Mouse (Mus musculus): ENCODE results near the gene Notch1. TPM values are rescaled to one million over a fixed set of nuclear protein-coding genes. Genes with fewer than 3 reads are reported as not detected.

Notch1 gene
- polyA plus RNA-seq, 1 experiment from 2014 or later = 26.7 TPM

- no peak overlapping the region for H3K27ac ChIP-seq
- 82% methylated on average over 3 of the region's 3 CpGs for WGBS
- no peak overlapping the region for H3K4me3 ChIP-seq
- no peak for DNase-seq (ENCODE audit: extremely low spot score, low spot score)
- peaks cover 27% of the 10 kb centered on the region for H3K4me1 ChIP-seq
- peaks cover 100% of the 10 kb centered on the region for H3K36me3 ChIP-seq (replicated peaks)
- no peaks in the 10 kb centered on the region for H3K27me3 ChIP-seq (ENCODE audit: poor library complexity, severe bottlenecking)
- H3K9me3 ChIP-seq = no peaks in the 10 kb centered on the region
These were observed 53.5 kb downstream of the Notch1 start for GRCm38 (mm10) chr2:26462980-26463379.

- peaks cover 29% of the 10 kb centered on the region for H3K4me1 ChIP-seq
- no peak overlapping the region for H3K4me3 ChIP-seq
- H3K9me3 ChIP-seq = no peaks in the 10 kb centered on the region
- H3K27me3 ChIP-seq (ENCODE audit: poor library complexity, severe bottlenecking) = no peaks in the 10 kb centered on the region
- WGBS = 95% methylated on average over 5 of the region's 5 CpGs
- H3K27ac ChIP-seq = no peak overlapping the region
- DNase-seq (ENCODE audit: extremely low spot score, low spot score) = no peak
- H3K36me3 ChIP-seq (replicated peaks) = peaks cover 95% of the 10 kb centered on the region
These were observed 54.8 kb downstream of the Notch1 start for GRCm38 (mm10) chr2:26461667-26462066.

DNA sequence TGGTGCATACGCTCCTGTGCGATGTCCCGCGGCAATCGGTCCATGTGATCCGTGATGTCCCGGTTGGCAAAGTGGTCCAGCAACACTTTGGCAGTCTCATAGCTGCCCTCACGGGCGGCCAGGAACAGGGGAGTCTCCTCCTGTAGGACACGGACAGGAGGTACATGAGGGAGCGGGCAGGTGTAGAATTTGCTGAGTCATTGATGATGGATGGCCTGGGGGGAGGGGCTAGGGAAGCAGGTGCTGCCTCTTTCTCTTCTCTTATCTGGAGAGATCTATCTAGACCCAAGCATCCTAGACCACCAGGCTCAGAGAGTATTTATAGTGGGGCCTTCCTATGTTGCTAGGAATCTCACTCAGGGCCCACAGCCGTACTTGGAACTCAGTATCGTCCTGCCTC is 55.6 kb downstream of the Notch1 start:
- 88% methylated on average over 13 of the region's 13 CpGs for WGBS
- Histone ChIP-seq H3K4me3 (no peak overlapping the region), H3K27me3 (ENCODE audit: poor library complexity, severe bottlenecking) (no peaks in the 10 kb centered on the region), H3K36me3 (replicated peaks) (peaks cover 86% of the 10 kb centered on the region), H3K27ac (peak overlapping the region; percentile 40; the same call in 1 of the 2 replicates), H3K4me1 (peaks cover 29% of the 10 kb centered on the region), H3K9me3 (no peaks in the 10 kb centered on the region)
- DNase-seq (ENCODE audit: extremely low spot score, low spot score) = no peak

DNA sequence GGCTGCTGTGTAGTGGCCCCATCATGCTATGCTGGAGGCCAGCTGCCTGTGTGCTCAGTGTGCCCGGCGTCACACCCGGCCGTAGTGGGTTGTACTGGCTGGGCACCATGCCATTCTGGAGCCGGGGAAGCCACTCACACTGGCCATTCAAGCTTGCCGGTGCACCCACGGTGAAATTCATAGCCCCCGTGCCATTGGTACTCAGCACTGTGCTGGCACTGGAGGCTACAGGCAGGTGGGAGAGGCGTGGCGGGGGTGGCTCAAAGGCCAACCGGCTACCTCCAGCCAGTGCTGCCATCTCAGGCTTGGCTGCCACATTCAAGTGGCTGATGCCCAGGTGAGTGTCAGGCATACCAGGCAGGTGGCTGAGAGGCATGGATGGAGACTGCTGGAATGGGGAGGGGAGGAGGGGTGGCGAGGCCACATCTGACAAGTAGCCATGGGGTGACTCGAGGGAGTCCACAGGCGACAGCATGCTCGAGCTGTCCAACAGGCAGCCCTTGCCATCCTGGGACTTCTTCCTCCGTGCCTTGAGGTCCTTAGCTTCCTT is 56.3 kb downstream of the Notch1 start:
- no peak for DNase-seq (ENCODE audit: extremely low spot score, low spot score)
- peaks cover 80% of the 10 kb centered on the region for H3K36me3 ChIP-seq (replicated peaks)
- 94% methylated on average over 16 of the region's 16 CpGs for WGBS
- H3K27ac ChIP-seq = peak overlapping the region; percentile 40; the same call in 1 of the 2 replicates
- H3K27me3 ChIP-seq (ENCODE audit: poor library complexity, severe bottlenecking) = no peaks in the 10 kb centered on the region
- no peaks in the 10 kb centered on the region for H3K9me3 ChIP-seq
- H3K4me1 ChIP-seq = peaks cover 29% of the 10 kb centered on the region
- peak overlapping the region; percentile 6; the same call in 1 of the 2 replicates for H3K4me3 ChIP-seq

GRCm38 (mm10) chr2:26459478-26459877 is 57.0 kb downstream of the Notch1 start:
- Histone ChIP-seq H3K27ac (peak overlapping the region; percentile 44), H3K36me3 (replicated peaks) (peaks cover 73% of the 10 kb centered on the region), H3K27me3 (ENCODE audit: poor library complexity, severe bottlenecking) (no peaks in the 10 kb centered on the region), H3K4me1 (peaks cover 29% of the 10 kb centered on the region), H3K4me3 (no peak overlapping the region), H3K9me3 (no peaks in the 10 kb centered on the region)
- DNase-seq (ENCODE audit: extremely low spot score, low spot score) = no peak
- 35% methylated on average over 6 of the region's 6 CpGs for WGBS

- Histone ChIP-seq H3K9me3 (no peaks in the 10 kb centered on the region), H3K36me3 (replicated peaks) (peaks cover 64% of the 10 kb centered on the region), H3K27ac (peak overlapping the region; percentile 76), H3K4me3 (peak overlapping the region; percentile 14; the same call in 1 of the 2 replicates), H3K27me3 (ENCODE audit: poor library complexity, severe bottlenecking) (no peaks in the 10 kb centered on the region), H3K4me1 (peaks cover 29% of the 10 kb centered on the region)
- DNase-seq (ENCODE audit: extremely low spot score, low spot score) = peak; percentile 33
- 28% methylated on average over 7 of the region's 7 CpGs for WGBS
These were observed 57.9 kb downstream of the Notch1 start for GRCm38 (mm10) chr2:26458402-26459124.

DNA sequence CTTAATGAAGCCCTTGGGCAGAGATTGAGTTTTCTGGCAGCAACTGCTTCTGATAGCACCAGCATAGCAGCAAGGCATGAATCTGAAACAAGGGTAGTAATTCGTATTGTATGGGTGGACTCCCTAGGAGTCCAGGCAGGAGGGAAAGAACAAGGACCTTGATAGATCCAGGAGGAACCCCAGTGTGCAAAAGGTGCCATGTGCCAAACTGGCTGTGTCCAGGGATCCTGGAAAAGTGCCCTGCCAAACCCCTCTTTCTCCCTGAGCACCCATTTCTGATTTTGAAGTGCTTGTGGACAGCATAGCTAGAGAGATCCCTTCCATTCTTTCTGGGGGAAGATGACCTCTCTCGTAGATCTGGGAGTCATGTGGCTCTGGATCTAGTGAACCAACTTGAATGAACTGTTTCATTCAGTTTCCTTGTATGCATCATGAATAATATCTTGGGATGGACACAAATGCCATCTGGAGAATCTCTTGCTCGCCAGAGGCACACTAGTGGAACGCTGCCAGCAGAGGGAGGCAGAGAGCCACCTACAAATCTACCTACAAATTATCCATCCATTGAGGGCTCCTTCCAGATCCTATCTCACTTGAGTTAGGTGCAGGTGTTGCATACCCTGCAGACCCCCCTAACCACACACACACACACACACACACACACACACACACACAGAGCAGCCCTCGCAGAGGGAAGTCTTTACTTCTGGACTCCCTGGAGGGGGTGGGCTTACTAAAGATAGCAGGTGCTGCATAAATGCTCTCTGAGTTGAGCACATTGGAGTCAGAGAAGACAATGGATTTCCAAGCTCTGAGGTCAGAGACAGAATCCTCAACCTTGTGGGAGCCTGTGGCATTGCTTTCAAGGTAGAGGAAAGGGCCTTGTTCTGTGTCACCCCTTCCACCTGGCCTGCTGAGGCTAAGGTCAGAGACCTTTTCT is 67.1 kb downstream of the Notch1 start:
- H3K4me3 ChIP-seq = no peak overlapping the region
- DNase-seq (ENCODE audit: extremely low spot score, low spot score) = peak; percentile 82
- H3K27ac ChIP-seq = no peak overlapping the region; the same call in 1 of the 2 replicates

DNA sequence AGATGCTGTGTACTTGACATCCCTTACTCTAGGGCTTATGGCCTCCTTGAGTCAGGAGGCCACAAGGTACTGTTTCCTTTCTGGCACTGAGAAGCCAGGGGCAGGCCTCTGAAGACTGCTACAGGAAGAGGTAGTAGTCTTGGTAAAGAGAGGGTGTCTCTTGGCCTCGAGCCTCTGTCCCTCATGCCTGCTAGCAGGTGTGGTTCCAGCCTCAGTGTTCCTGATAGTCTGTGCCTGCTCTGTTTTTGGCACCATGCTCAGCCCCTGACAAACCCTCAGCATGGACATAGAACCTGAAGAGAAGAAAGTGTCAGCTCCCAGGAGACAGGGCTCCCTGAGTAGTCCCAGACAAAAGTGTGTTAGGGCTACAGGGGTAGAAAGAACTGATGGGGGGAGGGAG is 69.0 kb downstream of the Notch1 start:
- no peaks in the 10 kb centered on the region for H3K9me3 ChIP-seq
- H3K4me1 ChIP-seq = peaks cover 43% of the 10 kb centered on the region
- no peak overlapping the region for H3K27ac ChIP-seq
- no peak for DNase-seq (ENCODE audit: extremely low spot score, low spot score)
- H3K36me3 ChIP-seq (replicated peaks) = 0 out of 2 replicates have a peak, but pooled peaks cover 2% of the 10 kb centered on the region
- H3K27me3 ChIP-seq (ENCODE audit: poor library complexity, severe bottlenecking) = no peaks in the 10 kb centered on the region
- H3K4me3 ChIP-seq = no peak overlapping the region
- 87% methylated on average over 1 of the region's 1 CpGs for WGBS

More for the DNA sequence above, 67.1 kb downstream of the Notch1 start:
- 23% methylated on average over 5 of the region's 5 CpGs for WGBS
- Histone ChIP-seq H3K4me1 (peaks cover 27% of the 10 kb centered on the region), H3K27me3 (ENCODE audit: poor library complexity, severe bottlenecking) (no peaks in the 10 kb centered on the region), H3K36me3 (replicated peaks) (0 out of 2 replicates have a peak, but pooled peaks cover 2% of the 10 kb centered on the region), H3K9me3 (no peaks in the 10 kb centered on the region)

DNA sequence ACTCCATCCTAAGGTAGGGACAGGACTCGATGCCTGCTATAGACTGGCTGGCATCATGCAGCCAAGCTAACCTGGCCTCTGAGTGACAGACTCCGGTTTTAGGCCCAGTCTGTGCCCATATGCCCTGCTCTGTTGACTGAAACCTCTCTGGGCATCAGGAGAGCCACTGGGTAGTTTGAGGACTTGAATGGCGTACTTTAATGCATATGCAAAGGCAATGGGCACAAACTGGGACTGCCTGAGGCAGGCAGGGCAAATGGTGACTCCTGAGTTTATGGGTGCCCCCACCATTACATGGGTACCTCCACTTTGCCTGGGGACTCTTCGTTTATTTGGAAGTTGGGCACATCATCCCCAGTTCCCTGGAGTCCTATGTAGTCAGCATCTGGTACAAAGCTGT is 69.8 kb downstream of the Notch1 start:
- 80% methylated on average over 4 of the region's 4 CpGs for WGBS
- Histone ChIP-seq H3K4me1 (peaks cover 43% of the 10 kb centered on the region), H3K9me3 (no peaks in the 10 kb centered on the region), H3K27ac (peak overlapping the region; percentile 87), H3K36me3 (replicated peaks) (peaks cover 4% of the 10 kb centered on the region), H3K27me3 (ENCODE audit: poor library complexity, severe bottlenecking) (no peaks in the 10 kb centered on the region), H3K4me3 (peak overlapping the region; percentile 75)
- no peak for DNase-seq (ENCODE audit: extremely low spot score, low spot score)

DNA sequence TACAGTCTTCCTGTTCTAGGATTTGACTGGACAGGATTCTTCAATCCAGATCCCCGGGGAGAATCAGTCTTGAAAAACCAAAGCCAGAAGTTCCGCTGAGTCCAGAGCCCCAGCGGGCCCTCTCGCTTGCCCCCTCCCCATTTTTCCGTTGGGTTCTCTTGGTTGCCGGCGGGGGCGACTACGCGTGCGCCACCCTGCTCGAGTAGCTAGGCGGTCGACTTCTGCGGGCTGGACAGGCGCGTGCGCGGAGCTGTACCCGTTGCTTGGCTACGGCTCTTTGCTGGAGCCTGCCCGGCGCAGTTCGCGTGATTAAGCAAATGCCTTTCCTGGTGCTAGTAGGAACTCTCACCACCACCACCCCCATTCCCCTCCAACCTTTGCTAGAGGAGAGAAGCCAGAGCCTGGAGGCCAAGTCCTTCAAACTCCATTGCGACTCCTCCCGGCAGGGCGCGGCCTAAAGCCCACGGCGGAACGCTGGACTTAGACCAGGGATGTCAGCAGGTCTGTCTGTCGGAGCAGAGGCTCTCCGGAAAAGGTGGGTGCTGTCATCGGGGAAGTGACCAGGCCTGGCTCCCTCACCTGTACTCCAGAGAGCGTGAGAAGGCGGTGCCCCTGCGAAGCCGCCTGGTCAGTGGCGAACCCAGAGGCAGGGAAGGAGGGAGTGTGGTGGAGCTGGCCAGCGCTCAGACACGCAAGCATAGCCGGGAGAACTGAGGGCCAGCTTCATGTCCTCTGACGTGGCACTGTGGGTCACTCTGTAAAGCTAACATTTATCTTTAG is 70.6 kb downstream of the Notch1 start:
- DNase-seq (ENCODE audit: extremely low spot score, low spot score) = peak; percentile 95
- H3K4me1 ChIP-seq = peaks cover 43% of the 10 kb centered on the region

GRCm38 (mm10) chr2:26444946-26445665 is 71.4 kb downstream of the Notch1 start, which contains the start of gene Sec16a:
Gene Sec16a, minus strand, starts transcription at chr2:26445216.
- peak within 1 kb of the TSS; percentile 87 for H3K27ac ChIP-seq
- H3K4me1 ChIP-seq = peaks cover 43% of the 10 kb centered on the region
- DNase-seq (ENCODE audit: extremely low spot score, low spot score) = peak; percentile 100
- under 1% methylated on average over 61 of the region's 61 CpGs for WGBS
- no peaks in the 10 kb centered on the region for H3K9me3 ChIP-seq
- H3K27me3 ChIP-seq (ENCODE audit: poor library complexity, severe bottlenecking) = no peaks in the 10 kb centered on the region
- H3K4me3 ChIP-seq = peak within 1 kb of the TSS; percentile 75
- peaks cover 18% of the 10 kb centered on the region for H3K36me3 ChIP-seq (replicated peaks)

More for the DNA sequence above, 70.6 kb downstream of the Notch1 start:
- H3K4me3 ChIP-seq = peak overlapping the region; percentile 75
- peaks cover 11% of the 10 kb centered on the region for H3K36me3 ChIP-seq (replicated peaks)
- no peaks in the 10 kb centered on the region for H3K9me3 ChIP-seq
- WGBS = under 1% methylated on average over 44 of the region's 44 CpGs
- no peaks in the 10 kb centered on the region for H3K27me3 ChIP-seq (ENCODE audit: poor library complexity, severe bottlenecking)
- H3K27ac ChIP-seq = peak overlapping the region; percentile 87

Data from forebrain, embryonic 10.5 days (tissue).